Mouse (Mus musculus): Measurements from ENCODE around the gene Cldn3. TPM values are rescaled to one million over a fixed set of nuclear protein-coding genes. Genes with fewer than 3 reads are reported as not detected.
A peak's percentile ranks its signal among the peaks of the same experiment; 100 is the strongest.

The Cldn3 gene
- polyA plus RNA-seq, 1 experiment from 2014 or later, result 0.81 TPM

GRCm38 (mm10) chr5:134989166-134989565 is 3.2 kb downstream of the Cldn3 start:
- Histone ChIP-seq H3K9me3 (no peaks in the 10 kb centered on the region), H3K27me3 (peaks cover 56% of the 10 kb centered on the region), H3K4me2 (no peak overlapping the region), H3K4me1 (replicated peaks) (peaks cover 18% of the 10 kb centered on the region), H3K9ac (no peak overlapping the region), H3K36me3 (no peaks in the 10 kb centered on the region), H3K4me3 (no peak overlapping the region), H3K27ac (replicated peaks) (no peak overlapping the region)
- no peak for ATAC-seq (ENCODE audit: low read depth)
- 62% methylated on average over 11 of the region's 11 CpGs for WGBS

- Histone ChIP-seq H3K4me3 (no peak overlapping the region), H3K36me3 (no peaks in the 10 kb centered on the region), H3K27me3 (peaks cover 52% of the 10 kb centered on the region), H3K27ac (replicated peaks) (no peak overlapping the region), H3K9me3 (no peaks in the 10 kb centered on the region), H3K4me2 (no peak overlapping the region), H3K4me1 (replicated peaks) (peaks cover 18% of the 10 kb centered on the region), H3K9ac (no peak overlapping the region)
- no peak for ATAC-seq (ENCODE audit: low read depth)
- 69% methylated on average over 6 of the region's 6 CpGs for WGBS
Measured at GRCm38 (mm10) chr5:134989741-134990140, 3.7 kb downstream of the Cldn3 start.

GRCm38 (mm10) chr5:134992566-134992965 is 6.6 kb downstream of the Cldn3 start:
- H3K4me1 ChIP-seq (replicated peaks), result no peaks in the 10 kb centered on the region; the same call in 1 of the 2 replicates
- no peak overlapping the region for H3K4me3 ChIP-seq
- no peak for ATAC-seq (ENCODE audit: low read depth)
- H3K4me2 ChIP-seq, result no peak overlapping the region
- H3K27ac ChIP-seq (replicated peaks), result no peak overlapping the region
- no peaks in the 10 kb centered on the region for H3K9me3 ChIP-seq
- 89% methylated on average over 5 of the region's 5 CpGs for WGBS
- H3K36me3 ChIP-seq, result no peaks in the 10 kb centered on the region
- no peak overlapping the region for H3K9ac ChIP-seq
- peaks cover 24% of the 10 kb centered on the region for H3K27me3 ChIP-seq

- Histone ChIP-seq H3K9ac (no peak overlapping the region), H3K4me3 (no peak overlapping the region), H3K9me3 (no peaks in the 10 kb centered on the region), H3K4me2 (no peak overlapping the region), H3K36me3 (no peaks in the 10 kb centered on the region), H3K27ac (replicated peaks) (no peak overlapping the region), H3K4me1 (replicated peaks) (peaks cover 8% of the 10 kb centered on the region), H3K27me3 (no peaks in the 10 kb centered on the region)
- no peak for ATAC-seq (ENCODE audit: low read depth)
- WGBS, result 85% methylated on average over 5 of the region's 6 CpGs
Measured at GRCm38 (mm10) chr5:134998359-134998758, 12.3 kb downstream of the Cldn3 start.

- ATAC-seq (ENCODE audit: low read depth), result no peak
- H3K4me2 ChIP-seq, result no peak overlapping the region
Measured at GRCm38 (mm10) chr5:134999797-135000196, 13.8 kb downstream of the Cldn3 start.

GRCm38 (mm10) chr5:135000751-135001150 is 14.7 kb downstream of the Cldn3 start:
- 53% methylated on average over 16 of the region's 16 CpGs for WGBS
- Histone ChIP-seq H3K4me3 (no peak overlapping the region), H3K27ac (replicated peaks) (no peak overlapping the region), H3K9me3 (no peaks in the 10 kb centered on the region), H3K27me3 (no peaks in the 10 kb centered on the region), H3K9ac (no peak overlapping the region), H3K4me2 (no peak overlapping the region; the same call in 1 of the 2 replicates), H3K4me1 (replicated peaks) (peaks cover 8% of the 10 kb centered on the region), H3K36me3 (no peaks in the 10 kb centered on the region)
- no peak for ATAC-seq (ENCODE audit: low read depth)

More at GRCm38 (mm10) chr5:134999797-135000196, 13.8 kb downstream of the Cldn3 start:
- Histone ChIP-seq H3K9ac (no peak overlapping the region), H3K36me3 (no peaks in the 10 kb centered on the region), H3K4me1 (replicated peaks) (peaks cover 8% of the 10 kb centered on the region), H3K4me3 (no peak overlapping the region), H3K27me3 (no peaks in the 10 kb centered on the region), H3K9me3 (no peaks in the 10 kb centered on the region), H3K27ac (replicated peaks) (no peak overlapping the region)
- WGBS, result over 99% methylated on average over 4 of the region's 4 CpGs

- no peak overlapping the region for H3K4me3 ChIP-seq
- peak; percentile 27; the same call in 1 of the 2 replicates for ATAC-seq (ENCODE audit: low read depth)
- peak overlapping the region; percentile 39 for H3K4me2 ChIP-seq
- no peaks in the 10 kb centered on the region for H3K27me3 ChIP-seq
- peaks cover 8% of the 10 kb centered on the region for H3K4me1 ChIP-seq (replicated peaks)
- H3K27ac ChIP-seq (replicated peaks), result no peak overlapping the region
- WGBS, result under 1% methylated on average over 14 of the region's 14 CpGs
- 0 out of 2 replicates have a peak overlapping the region, but pooled peaks have one; percentile 26 for H3K9ac ChIP-seq
- no peaks in the 10 kb centered on the region for H3K9me3 ChIP-seq
- no peaks in the 10 kb centered on the region for H3K36me3 ChIP-seq
Measured at GRCm38 (mm10) chr5:135001309-135001708, 15.3 kb downstream of the Cldn3 start.

- Histone ChIP-seq H3K36me3 (no peaks in the 10 kb centered on the region), H3K4me1 (replicated peaks) (peaks cover 8% of the 10 kb centered on the region), H3K4me2 (no peak overlapping the region), H3K27ac (replicated peaks) (no peak overlapping the region), H3K4me3 (no peak overlapping the region), H3K9ac (no peak overlapping the region), H3K27me3 (no peaks in the 10 kb centered on the region), H3K9me3 (no peaks in the 10 kb centered on the region)
- 72% methylated on average over 5 of the region's 5 CpGs for WGBS
- ATAC-seq (ENCODE audit: low read depth), result no peak
Measured at GRCm38 (mm10) chr5:135002151-135002550, 16.1 kb downstream of the Cldn3 start.

GRCm38 (mm10) chr5:135007802-135008571 is 22.0 kb downstream of the Cldn3 start:
- H3K36me3 ChIP-seq, result no peaks in the 10 kb centered on the region
- peak overlapping the region; percentile 84 for H3K9ac ChIP-seq
- H3K4me3 ChIP-seq, result peak overlapping the region; percentile 61
- no peak for ATAC-seq (ENCODE audit: low read depth)
- H3K27ac ChIP-seq (replicated peaks), result peak overlapping the region; percentile 98
- H3K27me3 ChIP-seq, result no peaks in the 10 kb centered on the region
- H3K4me2 ChIP-seq, result peak overlapping the region; percentile 79
- 33% methylated on average over 16 of the region's 16 CpGs for WGBS
- peaks cover 39% of the 10 kb centered on the region for H3K4me1 ChIP-seq (replicated peaks)
- H3K9me3 ChIP-seq, result no peaks in the 10 kb centered on the region

GRCm38 (mm10) chr5:135008671-135009589 is 22.9 kb downstream of the Cldn3 start, which contains the start of gene Abhd11:
Abhd11 (plus strand) TSS chr5:135009152.
- Histone ChIP-seq H3K36me3 (no peaks in the 10 kb centered on the region), H3K4me2 (peak within 1 kb of the TSS; percentile 79), H3K9me3 (no peaks in the 10 kb centered on the region), H3K4me3 (peak within 1 kb of the TSS; percentile 61), H3K27me3 (no peaks in the 10 kb centered on the region), H3K4me1 (replicated peaks) (peaks cover 41% of the 10 kb centered on the region), H3K27ac (replicated peaks) (peak within 1 kb of the TSS; percentile 98), H3K9ac (peak within 1 kb of the TSS; percentile 84)
- under 1% methylated on average over 52 of the region's 52 CpGs for WGBS
- peak; percentile 91 for ATAC-seq (ENCODE audit: low read depth)

- Histone ChIP-seq H3K4me1 (replicated peaks) (peaks cover 41% of the 10 kb centered on the region), H3K9me3 (no peaks in the 10 kb centered on the region), H3K27me3 (no peaks in the 10 kb centered on the region), H3K4me3 (peak overlapping the region; percentile 61), H3K4me2 (peak overlapping the region; percentile 79), H3K9ac (peak overlapping the region; percentile 84), H3K27ac (replicated peaks) (peak overlapping the region; percentile 98), H3K36me3 (no peaks in the 10 kb centered on the region)
- ATAC-seq (ENCODE audit: low read depth), result peak; percentile 89
- 1% methylated on average over 37 of the region's 37 CpGs for WGBS
Measured at GRCm38 (mm10) chr5:135009590-135010319, 23.7 kb downstream of the Cldn3 start.

Data from neural tube, embryonic 13.5 days (tissue).